In the genomic region with DNA sequence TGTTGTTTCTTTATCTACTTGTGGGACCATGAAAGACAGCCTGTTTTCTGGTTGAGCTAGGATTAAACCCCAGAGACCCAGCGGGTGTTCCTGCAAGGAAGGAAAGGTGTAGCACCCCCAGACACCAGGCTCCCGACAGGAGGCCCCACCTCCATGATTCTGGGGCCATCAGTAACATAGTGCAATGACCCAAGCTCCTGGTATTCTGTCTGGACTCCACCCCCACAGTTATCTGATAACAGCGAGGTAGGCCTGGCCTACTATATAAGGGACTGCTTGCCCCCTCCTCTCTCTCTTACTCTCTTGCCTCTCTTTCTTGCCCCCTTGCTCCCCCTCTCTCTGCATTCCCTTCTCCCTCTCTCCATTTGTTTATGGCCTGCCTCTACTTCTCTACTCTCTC, we compare ENCODE assay signal across 15 mouse cellular contexts. TPM values are rescaled to one million over a fixed set of nuclear protein-coding genes. Genes with fewer than 3 reads are reported as not detected.
A peak's percentile ranks its signal among the peaks of the same experiment; 100 is the strongest.
DNase-seq lines count a peak whose midpoint lies in the region; ATAC-seq and TF ChIP-seq lines count a peak whose summit lies in the region.
"Had no signal": no experiment of that assay in that cellular context is flagged by ENCODE, and none has a peak within 500 bp of the region (broad histone marks: within the 10 kb centered on the region; RNA-seq: fewer than 3 reads in every experiment).

No protein-coding gene starts in this region.

- peak overlapping the region; percentile 25; the same call in 1 of the 2 replicates for H3K4me2 ChIP-seq in heart, embryonic 11.5 days
- peak overlapping the region; percentile 52 for H3K4me2 ChIP-seq in liver, embryonic 13.5 days
- no peak overlapping the region for H3K4me2 ChIP-seq in liver, embryonic 11.5 days
- H3K4me2 ChIP-seq in heart, postnatal 0 days (ENCODE audit: low read depth, low read length): peak overlapping the region; percentile 48; the same call in 1 of the 2 replicates
- peak overlapping the region; percentile 43; the same call in 1 of the 2 replicates for H3K4me2 ChIP-seq in stomach, embryonic 15.5 days

- no peaks in the 10 kb centered on the region for H3K36me3 ChIP-seq in heart, embryonic 11.5 days (ENCODE audit: control insufficient read depth, insufficient read depth, low read length)
- no peaks in the 10 kb centered on the region for H3K36me3 ChIP-seq in liver, embryonic 13.5 days
- H3K36me3 ChIP-seq in liver, embryonic 11.5 days (ENCODE audit: control insufficient read depth, insufficient read depth, low read length): no peaks in the 10 kb centered on the region
- H3K36me3 ChIP-seq in heart, postnatal 0 days (replicated peaks; ENCODE audit: control insufficient read depth, insufficient read depth, low read length): no peaks in the 10 kb centered on the region
- no peaks in the 10 kb centered on the region for H3K36me3 ChIP-seq in stomach, embryonic 15.5 days
- H3K36me3 ChIP-seq: hindbrain, embryonic 12.5 days had no signal

- H3K27ac ChIP-seq in heart, embryonic 11.5 days (ENCODE audit: low read depth, low read length): no peak overlapping the region
- H3K27ac ChIP-seq in liver, embryonic 13.5 days: no peak overlapping the region
- no peak overlapping the region for H3K27ac ChIP-seq in liver, embryonic 11.5 days (ENCODE audit: low read depth, low read length)
- peak overlapping the region; percentile 0; the same call in 1 of the 2 replicates for H3K27ac ChIP-seq in heart, postnatal 0 days (ENCODE audit: low read depth)
- no peak overlapping the region for H3K27ac ChIP-seq in stomach, embryonic 15.5 days
- H3K27ac ChIP-seq: hindbrain, embryonic 12.5 days had no signal

- no peak for TF ChIP-seq EP300 in heart, postnatal 0 days (IDR thresholded peaks at IDR 0.05; ENCODE audit: low read depth)

- H3K4me3 ChIP-seq in heart, embryonic 11.5 days (ENCODE audit: low read depth, low read length): no peak overlapping the region
- H3K4me3 ChIP-seq in liver, embryonic 13.5 days (replicated peaks): no peak overlapping the region
- H3K4me3 ChIP-seq in liver, embryonic 11.5 days (ENCODE audit: low read depth, low read length): no peak overlapping the region
- no peak overlapping the region for H3K4me3 ChIP-seq in heart, postnatal 0 days (ENCODE audit: low read depth, low read length)
- H3K4me3 ChIP-seq in stomach, embryonic 15.5 days (replicated peaks): no peak overlapping the region
- H3K4me3 ChIP-seq: hindbrain, embryonic 12.5 days had no signal

- 0 out of 2 replicates have a peak, but pooled peaks cover 6% of the 10 kb centered on the region for H3K4me1 ChIP-seq in heart, embryonic 11.5 days (ENCODE audit: control insufficient read depth, insufficient read depth, low read length)
- H3K4me1 ChIP-seq in liver, embryonic 13.5 days (replicated peaks): peaks cover 14% of the 10 kb centered on the region
- peaks cover 7% of the 10 kb centered on the region; the same call in 1 of the 2 replicates for H3K4me1 ChIP-seq in liver, embryonic 11.5 days (replicated peaks; ENCODE audit: control insufficient read depth, insufficient read depth, low read length)
- peaks cover 24% of the 10 kb centered on the region for H3K4me1 ChIP-seq in heart, postnatal 0 days (ENCODE audit: control insufficient read depth, insufficient read depth)
- peaks cover 5% of the 10 kb centered on the region; the same call in 1 of the 2 replicates for H3K4me1 ChIP-seq in stomach, embryonic 15.5 days

- H3K9me3 ChIP-seq in heart, embryonic 11.5 days (replicated peaks; ENCODE audit: control insufficient read depth, low read length): no peaks in the 10 kb centered on the region
- H3K9me3 ChIP-seq in liver, embryonic 13.5 days (replicated peaks): no peaks in the 10 kb centered on the region
- H3K9me3 ChIP-seq in liver, embryonic 11.5 days (ENCODE audit: control insufficient read depth, low read length): no peaks in the 10 kb centered on the region
- H3K9me3 ChIP-seq in heart, postnatal 0 days (replicated peaks; ENCODE audit: control insufficient read depth, low read length): 0 out of 2 replicates have a peak, but pooled peaks cover 6% of the 10 kb centered on the region
- no peaks in the 10 kb centered on the region for H3K9me3 ChIP-seq in stomach, embryonic 15.5 days
- H3K9me3 ChIP-seq: hindbrain, embryonic 12.5 days had no signal

- 43% methylated on average over 3 of the region's 3 CpGs for WGBS in heart, embryonic 11.5 days (ENCODE audit: insufficient replicate concordance)
- WGBS in liver, embryonic 13.5 days (ENCODE audit: insufficient replicate concordance): 33% methylated on average over 3 of the region's 3 CpGs
- 47% methylated on average over 3 of the region's 3 CpGs for WGBS in liver, embryonic 11.5 days
- WGBS in heart, postnatal 0 days: 44% methylated on average over 3 of the region's 3 CpGs
- WGBS in stomach, embryonic 15.5 days: 56% methylated on average over 3 of the region's 3 CpGs

- H3K9ac ChIP-seq in heart, embryonic 11.5 days (ENCODE audit: low read depth, low read length): no peak overlapping the region; the same call in 1 of the 2 replicates
- no peak overlapping the region for H3K9ac ChIP-seq in liver, embryonic 13.5 days
- no peak overlapping the region for H3K9ac ChIP-seq in liver, embryonic 11.5 days (ENCODE audit: low read depth, low read length)
- H3K9ac ChIP-seq in heart, postnatal 0 days (replicated peaks; ENCODE audit: low read depth, low read length): no peak overlapping the region
- no peak overlapping the region for H3K9ac ChIP-seq in stomach, embryonic 15.5 days
- H3K9ac ChIP-seq: hindbrain, embryonic 12.5 days had no signal

- ATAC-seq in heart, embryonic 11.5 days (replicated peaks; ENCODE audit: insufficient number of reproducible peaks, low FRiP score, low TSS enrichment): no peak
- ATAC-seq in liver, embryonic 13.5 days (ENCODE audit: low read depth): peak; percentile 53; the same call in 1 of the 2 replicates
- ATAC-seq in liver, embryonic 11.5 days (replicated peaks; ENCODE audit: low FRiP score): no peak
- ATAC-seq in heart, postnatal 0 days (ENCODE audit: insufficient read depth, low read depth): no peak
- no peak for ATAC-seq in stomach, embryonic 15.5 days (ENCODE audit: insufficient read depth, low FRiP score, low read depth)
- no peak for ATAC-seq in monocyte, adult 5-6 weeks (replicated peaks; ENCODE audit: insufficient number of reproducible peaks, low FRiP score, low TSS enrichment, poor library complexity, severe bottlenecking)

- no peaks in the 10 kb centered on the region for H3K27me3 ChIP-seq in heart, embryonic 11.5 days (ENCODE audit: control insufficient read depth, insufficient read depth, low read length)
- H3K27me3 ChIP-seq in liver, embryonic 13.5 days: no peaks in the 10 kb centered on the region
- H3K27me3 ChIP-seq in liver, embryonic 11.5 days (replicated peaks; ENCODE audit: control insufficient read depth, insufficient read depth, low read length): no peaks in the 10 kb centered on the region
- H3K27me3 ChIP-seq in heart, postnatal 0 days (ENCODE audit: control insufficient read depth, insufficient read depth, low read length): no peaks in the 10 kb centered on the region
- H3K27me3 ChIP-seq in stomach, embryonic 15.5 days (replicated peaks): no peaks in the 10 kb centered on the region
- H3K27me3 ChIP-seq: hindbrain, embryonic 12.5 days had no signal

- intact Hi-C loops in heart, postnatal 14 days (cut with DNase I): no loop called here

- TF ChIP-seq CTCF in heart, postnatal 0 days (IDR thresholded peaks at IDR 0.05; ENCODE audit: low read depth): no peak

- no peak for DNase-seq in heart, postnatal 14 days
- DNase-seq in liver, embryonic 13.5 days: no peak
- DNase-seq in liver, embryonic 11.5 days (ENCODE audit: low spot score): no peak
- DNase-seq in heart, postnatal 0 days (ENCODE audit: low spot score): no peak
- DNase-seq in layer of hippocampus, adult 18-20 months (ENCODE audit: low spot score in 2 of 2): no peak
- DNase-seq: right cerebral cortex, postnatal 14 days; thymus, postnatal 4 days had no signal

RNA-seq across cellular contexts. Expression of gene Aldh3a2, which starts 32.9 kb away (rescaled TPM):
- 26.1 and 33.5 TPM in 2 replicates for polyA plus RNA-seq in heart, embryonic 11.5 days (2014; fragmentation: Nextera tagmentation; extraction: Ambion mirVana)
- total RNA-seq in heart, postnatal 14 days (2021): 10 to 100 TPM; 37.3 to 38.4 TPM
- polyA plus RNA-seq in liver, embryonic 13.5 days (2015; fragmentation: Nextera tagmentation; extraction: Ambion mirVana): 21.1 and 24.2 TPM in 2 replicates
- polyA plus RNA-seq in liver, embryonic 11.5 days (2014; fragmentation: Nextera tagmentation; extraction: Ambion mirVana): 23.8 and 28.3 TPM in 2 replicates
- 36.0 and 48.9 TPM in 2 replicates for total RNA-seq in heart, postnatal 0 days (2014; rRNA removed; ENCODE audit: low replicate concordance)
- polyA plus RNA-seq in heart, postnatal 0 days (2015; fragmentation: Nextera tagmentation; extraction: Ambion mirVana): 28.6 and 29.1 TPM in 2 replicates
- 41.0 and 45.9 TPM in 2 replicates for polyA plus RNA-seq in stomach, embryonic 15.5 days (2015; fragmentation: Nextera tagmentation; extraction: Ambion mirVana)
- 10 to 100 TPM; 59.0 to 59.3 TPM for total RNA-seq in layer of hippocampus, adult 18-20 months (2021)
- total RNA-seq in monocyte, adult 5-6 weeks (2017): 54.7 to 73.1 TPM (median 66.9 TPM) in 3 replicates

RNA-seq across cellular contexts. Expression of gene Slc47a2, which starts 42.5 kb away (rescaled TPM):
- polyA plus RNA-seq in heart, embryonic 11.5 days (2014; fragmentation: Nextera tagmentation; extraction: Ambion mirVana): 0.19 TPM in 1 of 2 replicates, not detected in the other
- not detected for total RNA-seq in heart, postnatal 14 days (2021)
- 0.06 and 0.09 TPM in 2 replicates for polyA plus RNA-seq in liver, embryonic 13.5 days (2015; fragmentation: Nextera tagmentation; extraction: Ambion mirVana)
- polyA plus RNA-seq in liver, embryonic 11.5 days (2014; fragmentation: Nextera tagmentation; extraction: Ambion mirVana): 0.07 TPM in 1 of 2 replicates, not detected in the other
- not detected in 2 replicates for total RNA-seq in heart, postnatal 0 days (2014; rRNA removed; ENCODE audit: low replicate concordance)
- 0.04 and 0.14 TPM in 2 replicates for polyA plus RNA-seq in heart, postnatal 0 days (2015; fragmentation: Nextera tagmentation; extraction: Ambion mirVana)
- not detected in 2 replicates for polyA plus RNA-seq in stomach, embryonic 15.5 days (2015; fragmentation: Nextera tagmentation; extraction: Ambion mirVana)
- under 1 TPM; 0.12 to 0.18 TPM for total RNA-seq in layer of hippocampus, adult 18-20 months (2021)
- total RNA-seq in monocyte, adult 5-6 weeks (2017): not detected in 3 replicates
- total RNA-seq: adrenal gland, postnatal 36 days; layer of hippocampus, postnatal 25 days; megakaryocyte progenitor cell, adult 5-6 weeks had no signal
- polyA plus RNA-seq: hindbrain, embryonic 12.5 days; limb, embryonic 11.5 days had no signal
